Mouse (Mus musculus) monocyte, adult 5-6 weeks (primary cell): Measurements from ENCODE around the gene Plcg2. TPM values are rescaled to one million over a fixed set of nuclear protein-coding genes. Genes with fewer than 3 reads are reported as not detected.

Source experiments
- ATAC-seq: fragments of 153-309, 156-312 bp; replicated peaks from 2 replicates; pipeline ENCODE4 v1.8.0; 2017; ENCODE audit warnings: mild to moderate bottlenecking; ENCODE audit not compliant: low TSS enrichment, insufficient number of reproducible peaks, severe bottlenecking, poor library complexity, low FRiP score
- total RNA-seq: library from RNA; stranded (forward); fragments of 200-1000, 200-491, 200-594 nt; gene quantifications from 3 replicates; pipeline ENCODE4 v1.2.3, GENCODE M21; 2017

Plcg2 gene
- total RNA-seq, 1 experiment from 2014 or later, result 189 TPM

GRCm38 (mm10) chr8:117480516-117480915 is 17.6 kb upstream of the Plcg2 start:
- ATAC-seq, result 0 out of 2 replicates have a peak, but pooled peaks have one; percentile 28

- peak; percentile 88 for ATAC-seq
These were observed 16.3 kb upstream of the Plcg2 start for GRCm38 (mm10) chr8:117481830-117482229.

GRCm38 (mm10) chr8:117484731-117485130 is 13.4 kb upstream of the Plcg2 start:
- ATAC-seq, result no peak

GRCm38 (mm10) chr8:117485316-117485715 is 12.8 kb upstream of the Plcg2 start:
- ATAC-seq, result no peak

GRCm38 (mm10) chr8:117488246-117489005 is 9.7 kb upstream of the Plcg2 start:
- no peak for ATAC-seq

GRCm38 (mm10) chr8:117493543-117493942 is 4.5 kb upstream of the Plcg2 start:
- ATAC-seq, result no peak

- ATAC-seq, result 0 out of 2 replicates have a peak, but pooled peaks have one; percentile 29
These were observed 3.2 kb upstream of the Plcg2 start for GRCm38 (mm10) chr8:117494874-117495273.

GRCm38 (mm10) chr8:117498915-117499540 is 937 bp downstream of the Plcg2 start:
- ATAC-seq, result 0 out of 2 replicates have a peak, but pooled peaks have one; percentile 1

- no peak for ATAC-seq
These were observed 2.2 kb downstream of the Plcg2 start for GRCm38 (mm10) chr8:117500232-117500823.

- ATAC-seq, result no peak
These were observed 3.2 kb downstream of the Plcg2 start for GRCm38 (mm10) chr8:117501323-117501722.

GRCm38 (mm10) chr8:117503405-117504069 is 5.4 kb downstream of the Plcg2 start:
- no peak for ATAC-seq

GRCm38 (mm10) chr8:117507703-117508102 is 9.6 kb downstream of the Plcg2 start:
- no peak for ATAC-seq

GRCm38 (mm10) chr8:117516876-117517565 is 18.9 kb downstream of the Plcg2 start:
- no peak for ATAC-seq

GRCm38 (mm10) chr8:117517861-117518260 is 19.8 kb downstream of the Plcg2 start:
- no peak for ATAC-seq

- ATAC-seq, result no peak
These were observed 20.8 kb downstream of the Plcg2 start for GRCm38 (mm10) chr8:117518873-117519272.

GRCm38 (mm10) chr8:117526185-117526584 is 28.1 kb downstream of the Plcg2 start:
- ATAC-seq, result peak; percentile 97

GRCm38 (mm10) chr8:117527983-117528382 is 29.9 kb downstream of the Plcg2 start:
- ATAC-seq, result no peak

GRCm38 (mm10) chr8:117529177-117529576 is 31.1 kb downstream of the Plcg2 start:
- ATAC-seq, result no peak
